Mouse (Mus musculus): ENCODE data around the gene Bloc1s4.

The Bloc1s4 gene

DNA sequence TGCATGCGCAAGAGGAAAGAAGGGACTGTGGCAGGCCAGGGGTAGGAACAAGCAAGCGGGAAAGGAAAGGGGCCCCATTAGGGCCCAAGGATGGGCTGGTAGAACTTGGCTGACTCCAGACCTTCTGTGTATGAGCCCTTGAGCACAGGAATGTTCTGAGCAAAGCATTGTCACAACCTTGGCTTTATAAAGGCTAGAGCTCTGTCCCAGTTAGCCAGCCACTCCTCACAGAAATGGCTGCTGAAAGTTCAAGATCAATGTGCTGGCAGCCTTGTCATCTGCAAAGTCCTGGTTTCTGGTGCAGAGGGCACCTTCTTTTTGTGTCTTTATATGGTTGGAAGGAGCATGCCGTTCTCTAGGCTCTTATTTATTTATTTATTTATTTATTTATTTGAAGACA, 28.8 kb downstream of the Bloc1s4 start:
- no peak for DNase-seq (ENCODE audit: low read depth, low spot score)

GRCm38 (mm10) chr5:36719135-36719534, 29.3 kb downstream of the Bloc1s4 start:
- DNase-seq (ENCODE audit: low read depth, low spot score): peak; percentile 51

DNA sequence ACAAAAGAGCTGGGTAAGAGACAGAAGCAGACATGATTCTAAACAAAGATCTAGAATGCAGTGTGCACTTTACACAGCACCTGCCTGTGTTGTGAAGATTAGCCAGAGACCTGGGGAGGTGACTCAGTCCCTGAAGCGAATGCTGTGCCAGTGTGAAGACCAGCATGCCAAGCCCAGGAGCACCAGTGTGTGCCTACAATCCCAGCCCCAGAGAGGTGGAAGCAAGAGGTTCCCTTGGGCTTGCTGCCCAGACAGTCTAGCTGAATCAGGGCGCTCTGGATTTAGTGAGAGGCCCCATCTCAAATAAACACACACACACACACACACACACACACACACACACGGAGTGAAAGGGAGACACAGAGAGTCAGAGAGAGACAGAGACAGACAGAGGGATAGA, 30.6 kb downstream of the Bloc1s4 start:
- peak; percentile 75 for DNase-seq (ENCODE audit: low read depth, low spot score)

DNA sequence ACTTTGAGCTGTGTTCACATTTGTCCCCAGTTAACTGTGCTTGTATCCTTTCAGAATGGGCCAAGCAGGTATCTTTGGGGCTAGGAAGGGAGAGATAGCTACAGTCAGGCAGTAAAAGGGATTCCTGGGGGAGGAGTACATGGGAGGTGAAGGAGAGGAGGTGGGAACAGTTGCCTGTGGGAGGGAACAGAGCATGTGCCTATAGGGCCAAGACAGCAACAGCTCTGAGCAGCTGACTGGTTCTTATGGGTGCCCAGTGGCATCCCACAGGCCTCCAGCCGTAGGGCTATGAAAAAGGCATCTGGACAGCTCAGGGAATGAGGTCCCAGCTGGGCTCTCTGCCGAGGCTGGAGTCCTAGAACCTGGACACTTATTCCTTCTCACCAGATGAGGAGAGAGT, 31.6 kb downstream of the Bloc1s4 start:
- peak; percentile 20 for DNase-seq (ENCODE audit: low read depth, low spot score)

DNA sequence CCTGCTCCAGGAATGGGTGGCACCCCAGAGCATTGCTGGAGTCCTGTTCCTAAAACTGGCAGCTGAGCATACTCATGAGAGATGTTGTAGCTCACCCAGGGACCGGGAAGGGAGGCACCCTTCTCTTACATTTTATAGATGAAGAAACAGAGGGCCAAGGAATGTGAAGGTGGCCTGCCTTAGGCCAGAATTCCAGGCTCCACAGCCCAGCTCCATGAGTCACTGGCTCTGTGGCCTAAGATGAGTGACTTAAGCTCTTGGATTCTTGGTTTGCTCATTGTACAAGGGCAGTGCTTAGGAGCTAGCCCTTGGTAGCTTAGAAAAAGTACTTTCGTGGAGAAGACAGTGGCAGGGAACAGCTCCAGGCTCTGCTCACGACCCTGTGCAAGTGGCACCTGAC, 33.6 kb downstream of the Bloc1s4 start:
- no peak for DNase-seq (ENCODE audit: low read depth, low spot score)

DNA sequence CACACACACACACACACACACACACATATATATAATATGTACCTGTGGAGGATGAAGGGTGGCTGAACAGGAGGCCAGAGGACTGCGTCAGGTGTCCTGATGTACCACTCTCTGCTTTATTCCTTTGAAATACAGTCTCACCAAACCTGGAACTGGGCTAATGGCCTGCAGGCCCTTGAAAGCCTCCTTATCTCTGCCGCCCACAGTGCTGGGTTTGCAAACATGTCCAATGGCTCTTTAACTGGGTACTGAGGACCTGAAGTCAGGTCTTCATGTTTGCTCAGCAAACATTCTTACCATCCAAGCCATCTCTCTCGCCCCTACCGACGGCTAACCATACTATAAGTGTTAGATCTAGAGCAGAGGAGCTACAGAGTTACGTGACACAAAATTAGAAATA, 34.8 kb downstream of the Bloc1s4 start:
- no peak for DNase-seq (ENCODE audit: low read depth, low spot score)

DNA sequence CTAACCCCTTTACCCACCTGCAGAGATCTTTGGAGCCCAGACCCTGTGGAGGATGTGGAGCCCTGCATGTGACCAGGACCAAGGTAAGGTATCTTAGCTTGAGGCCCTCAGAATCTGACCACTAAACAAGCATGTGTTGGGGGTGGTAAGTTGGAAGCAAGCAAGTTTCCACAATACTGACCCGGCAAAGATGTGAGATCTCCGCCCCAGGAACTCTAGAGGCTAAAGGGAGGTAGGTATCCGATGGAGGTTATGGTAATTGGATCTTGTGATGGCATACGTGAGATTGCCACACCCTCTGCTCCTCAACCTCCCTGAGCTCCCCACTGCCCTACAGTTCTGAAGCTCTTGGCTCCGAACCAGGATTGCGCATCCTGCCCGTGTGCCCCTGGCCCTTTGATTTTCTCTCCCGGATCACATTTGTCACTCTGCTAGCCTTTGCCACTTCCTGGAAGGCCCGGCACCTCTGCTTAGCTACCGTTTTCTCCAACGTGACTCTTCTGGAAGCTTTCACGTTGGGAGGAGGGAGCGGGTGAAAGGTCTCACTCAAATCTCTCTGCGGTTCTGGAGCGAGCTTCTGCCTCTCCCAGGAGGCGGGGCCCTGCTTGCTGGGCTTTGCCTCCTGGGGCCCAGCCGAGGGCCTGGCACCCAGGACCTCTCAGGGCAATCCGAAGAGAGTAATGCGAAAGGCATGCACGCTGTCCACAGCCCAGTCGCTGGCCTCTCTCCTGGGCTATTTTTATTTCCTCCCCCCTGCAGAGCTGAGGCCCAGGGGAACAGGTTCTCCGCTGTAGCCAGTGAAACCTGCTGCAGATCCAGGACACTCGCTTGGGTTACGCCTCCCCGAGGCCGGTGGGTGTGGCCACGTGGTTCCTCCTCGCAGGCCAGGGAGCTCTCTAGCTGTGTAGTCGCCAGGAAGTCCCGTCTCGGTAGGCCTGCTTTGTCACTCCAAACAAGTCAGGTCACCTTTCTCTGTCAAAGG, 35.6 kb downstream of the Bloc1s4 start:
- DNase-seq (ENCODE audit: low read depth, low spot score): peak; percentile 65

GRCm38 (mm10) chr5:36711863-36712262, 36.6 kb downstream of the Bloc1s4 start:
- DNase-seq (ENCODE audit: low read depth, low spot score): peak; percentile 23

GRCm38 (mm10) chr5:36705792-36706191, 42.7 kb downstream of the Bloc1s4 start:
- no peak for DNase-seq (ENCODE audit: low read depth, low spot score)

- no peak for DNase-seq (ENCODE audit: low read depth, low spot score)
Measured at GRCm38 (mm10) chr5:36705390-36705789, 43.1 kb downstream of the Bloc1s4 start.

DNA sequence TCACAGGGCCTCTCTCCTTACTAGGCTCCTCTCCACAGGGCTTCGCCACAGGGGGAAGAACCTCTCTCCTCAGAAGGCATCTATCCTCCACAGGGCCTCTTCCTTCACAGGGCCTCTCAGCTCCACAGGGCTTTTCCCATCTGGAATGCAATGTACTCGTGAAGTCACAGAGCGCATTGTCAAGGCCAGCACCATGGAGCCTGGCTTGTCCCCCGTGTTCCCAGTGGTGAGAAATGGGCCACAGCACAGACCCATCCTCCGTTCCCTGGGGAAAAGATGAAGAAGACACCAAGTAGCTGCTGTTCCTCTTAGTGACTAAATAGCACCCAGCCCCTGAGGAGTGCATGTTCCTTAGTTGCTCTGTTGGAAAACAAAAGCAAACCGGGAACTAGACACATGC, 43.8 kb downstream of the Bloc1s4 start:
- no peak for DNase-seq (ENCODE audit: low read depth, low spot score)

DNA sequence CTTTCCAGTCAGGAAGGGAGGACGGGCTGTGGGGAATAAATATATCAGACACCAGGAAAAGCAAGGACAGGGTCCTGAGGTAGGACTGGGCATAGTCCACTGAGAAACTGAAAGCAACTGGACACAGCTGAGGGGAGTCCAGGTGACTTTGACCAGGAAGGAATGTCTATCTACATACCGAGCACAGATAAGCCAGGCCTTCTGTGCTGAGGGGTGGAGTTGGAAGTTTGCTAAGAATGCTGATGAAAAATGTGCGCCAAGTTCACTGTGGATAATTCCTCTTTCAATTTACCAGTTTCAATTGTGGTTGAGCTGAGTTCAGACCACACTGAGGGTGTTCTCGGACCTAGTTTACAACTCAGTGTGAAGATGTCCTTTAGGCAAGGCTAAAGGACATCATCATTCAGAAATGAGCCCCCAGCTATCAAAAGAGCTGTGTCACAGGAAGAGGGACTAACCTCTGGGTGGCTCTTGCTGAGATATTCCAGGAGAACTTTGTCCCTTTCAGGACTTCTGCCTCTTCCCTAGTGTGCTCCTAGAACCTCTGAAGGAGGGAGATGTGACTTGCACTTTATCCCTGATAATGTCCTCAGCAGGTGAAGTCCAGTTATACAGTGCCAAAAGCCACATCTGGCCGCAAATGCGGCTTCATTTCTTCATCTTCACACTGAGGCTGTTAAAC, 47.4 kb downstream of the Bloc1s4 start:
- no peak for DNase-seq (ENCODE audit: low read depth, low spot score)

DNA sequence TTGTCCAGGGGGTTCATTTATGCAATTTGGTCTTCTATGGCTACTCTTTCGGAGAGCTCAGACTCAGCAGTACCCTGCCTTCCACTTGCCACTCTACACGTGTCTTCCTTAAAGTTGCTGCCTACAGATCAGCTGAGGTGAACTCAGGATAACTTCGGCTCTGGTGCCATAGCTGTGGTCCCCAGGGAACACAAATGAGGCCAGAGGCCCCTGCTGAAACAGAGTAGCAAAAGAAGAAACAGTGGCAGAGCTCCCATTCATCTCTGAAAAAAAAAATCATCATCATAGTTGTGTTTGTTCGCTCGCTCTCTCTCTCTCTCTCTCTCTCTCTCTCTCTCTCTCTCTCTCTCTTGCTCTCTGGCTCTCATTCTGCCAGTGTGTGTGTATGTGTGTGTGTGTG, 49.8 kb downstream of the Bloc1s4 start:
- DNase-seq (ENCODE audit: low read depth, low spot score): no peak

GRCm38 (mm10) chr5:36698067-36698670, 50.3 kb downstream of the Bloc1s4 start:
- DNase-seq (ENCODE audit: low read depth, low spot score): no peak

All from brain, adult 2 months (tissue).